Mouse (Mus musculus): Measurements from ENCODE around the gene Vmn2r89.
"Not testable (repeated sequence)": the region's sequence is repeated elsewhere in the genome, so short reads cannot be mapped to it uniquely, and the experiment has no call there.

Gene Vmn2r89

DNA sequence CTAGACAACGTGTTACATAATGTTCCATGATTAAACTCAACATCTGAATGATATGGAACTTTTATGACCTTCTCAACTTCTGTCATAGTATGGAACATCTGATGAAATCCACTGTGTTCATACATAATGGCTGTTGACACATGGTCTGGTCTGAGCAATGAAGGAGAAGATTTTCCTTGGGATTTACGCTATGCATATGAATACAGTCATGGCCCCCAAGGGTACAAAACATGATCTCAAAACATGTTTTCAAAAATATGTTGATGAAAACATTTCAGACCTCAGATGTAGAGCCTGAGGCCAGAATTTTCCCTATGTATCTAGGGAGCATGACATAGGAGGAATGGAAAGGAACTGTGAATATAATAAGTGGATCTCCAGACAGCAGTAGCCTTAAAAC, at the start of gene Vmn2r89:
Vmn2r89 (plus strand) TSS at position 301 of the 400 bp plus-strand sequence.
- not testable (repeated sequence) for DNase-seq (ENCODE audit: low read depth, low spot score)

DNA sequence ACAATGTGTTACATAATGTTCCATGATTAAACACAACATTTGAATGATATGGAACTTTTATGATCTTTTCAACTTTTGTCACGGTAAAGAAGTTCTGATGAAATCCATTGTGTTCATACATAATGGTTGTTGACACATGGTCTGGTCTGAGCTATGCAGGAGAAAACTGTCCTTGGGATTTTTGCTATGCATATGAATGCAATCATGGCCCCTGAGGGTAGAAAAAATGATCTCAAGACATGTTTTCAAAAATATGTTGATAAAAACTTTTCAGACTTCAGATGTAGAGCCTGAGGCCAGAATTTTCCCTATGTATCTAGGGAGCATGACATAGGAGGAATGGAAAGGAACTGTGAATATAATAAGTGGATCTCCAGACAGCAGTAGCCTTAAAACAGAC, 41.1 kb upstream of the Vmn2r89 start, which contains the start of gene Vmn2r88:
Vmn2r88 (plus strand) TSS at position 301 of the 400 bp plus-strand sequence.
- no peak for DNase-seq (ENCODE audit: low read depth, low spot score)

DNA sequence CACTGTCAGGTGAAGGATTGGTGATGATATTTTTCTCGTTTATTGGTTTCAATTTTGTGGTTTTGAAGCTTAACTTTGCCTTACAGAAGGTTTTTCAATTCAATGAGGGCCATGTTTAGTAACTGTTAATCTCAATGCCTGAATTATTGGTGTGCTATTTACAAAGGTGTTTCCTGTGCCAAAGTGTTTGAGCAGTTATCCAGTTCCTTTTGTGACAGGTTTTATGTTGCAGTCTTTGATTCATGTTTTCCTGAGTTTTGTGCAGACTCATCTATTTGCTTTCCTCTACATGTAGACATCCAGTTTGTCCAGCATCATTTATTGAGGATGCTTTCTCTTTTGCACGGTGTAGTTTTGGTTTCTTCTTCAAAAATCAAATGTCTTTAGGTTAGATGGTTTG, 27.8 kb upstream of the Vmn2r89 start:
- DNase-seq (ENCODE audit: low read depth, low spot score): no peak

DNA sequence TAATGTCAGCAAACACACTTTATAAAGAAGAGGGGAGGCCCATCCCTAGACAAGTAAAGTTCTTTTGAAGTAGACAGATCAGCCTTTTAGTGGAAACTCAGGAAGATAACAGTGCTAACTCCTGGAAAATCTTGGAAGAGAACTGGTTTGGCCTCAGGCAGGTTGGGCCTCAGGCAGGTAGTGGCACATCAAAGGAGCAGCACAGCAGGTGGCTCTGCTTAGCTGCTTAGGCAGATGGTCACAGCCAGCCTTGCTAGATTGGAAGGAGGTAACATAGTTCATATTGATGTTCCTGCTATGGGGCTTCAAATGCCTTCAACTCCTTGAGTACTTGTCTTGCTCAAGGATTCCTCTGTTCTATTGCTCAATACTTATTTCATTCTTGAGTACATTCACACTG, 21.5 kb upstream of the Vmn2r89 start:
- not testable (repeated sequence) for DNase-seq (ENCODE audit: low read depth, low spot score)

DNA sequence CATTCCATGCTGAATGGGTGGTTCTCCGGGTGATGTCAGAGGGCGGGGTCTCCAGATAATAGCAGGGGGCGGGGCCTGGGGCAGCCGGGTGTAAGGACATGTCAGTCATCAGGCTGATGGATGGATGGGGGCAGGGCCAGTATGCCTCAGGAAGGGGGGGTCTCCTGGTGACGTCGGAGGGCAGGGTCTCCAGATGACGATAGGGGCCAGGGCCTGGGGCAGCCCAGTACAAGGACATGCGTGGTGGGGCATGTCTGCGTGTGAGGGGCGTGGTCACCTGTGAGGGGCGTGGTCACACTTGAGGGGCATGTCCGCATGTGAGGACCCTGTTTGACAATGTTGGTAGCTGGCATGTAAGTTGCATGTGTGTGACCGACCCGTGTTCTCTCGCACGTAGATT, 17.1 kb upstream of the Vmn2r89 start:
- DNase-seq (ENCODE audit: low read depth, low spot score): no peak

DNA sequence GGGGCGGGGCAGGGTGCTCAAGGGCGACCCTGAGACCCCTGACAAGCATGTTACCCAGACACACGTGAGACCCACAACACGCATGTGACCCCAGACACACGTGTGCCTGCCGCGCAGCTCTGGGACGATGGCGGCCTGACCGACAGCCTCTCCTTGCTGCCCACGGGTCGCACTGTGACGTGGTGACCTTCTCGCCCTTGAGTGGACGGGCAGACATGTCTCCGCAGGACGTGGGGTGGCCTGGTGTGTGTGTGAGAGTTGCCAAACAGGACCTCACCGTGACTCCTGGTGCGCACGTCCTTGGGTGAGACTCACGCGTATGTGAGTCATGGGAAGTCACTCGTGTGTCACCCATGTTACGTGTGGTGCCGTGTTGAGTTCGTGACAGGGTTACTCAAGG, 16.6 kb upstream of the Vmn2r89 start:
- no peak for DNase-seq (ENCODE audit: low read depth, low spot score)

DNA sequence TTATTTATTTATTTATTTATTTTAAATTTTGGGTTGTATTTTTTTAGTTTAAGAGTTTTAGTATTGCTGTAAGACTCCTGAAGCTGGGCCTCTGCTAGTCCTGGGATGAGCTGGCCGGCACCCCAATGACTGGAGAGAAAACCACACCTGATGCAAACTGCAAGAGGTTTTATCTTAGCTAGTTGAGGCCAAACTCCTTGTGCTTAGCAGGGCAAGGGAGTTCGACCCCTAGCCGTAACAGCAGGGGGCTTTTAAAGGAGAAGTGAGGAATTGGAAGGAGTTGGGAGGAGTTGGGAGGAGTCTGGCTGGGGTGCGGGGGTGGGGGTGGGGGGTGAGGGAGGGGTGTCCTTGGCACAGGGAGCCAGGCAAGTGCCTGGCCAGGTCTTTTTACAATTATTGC, 12.7 kb upstream of the Vmn2r89 start:
- DNase-seq (ENCODE audit: low read depth, low spot score): no peak

DNA sequence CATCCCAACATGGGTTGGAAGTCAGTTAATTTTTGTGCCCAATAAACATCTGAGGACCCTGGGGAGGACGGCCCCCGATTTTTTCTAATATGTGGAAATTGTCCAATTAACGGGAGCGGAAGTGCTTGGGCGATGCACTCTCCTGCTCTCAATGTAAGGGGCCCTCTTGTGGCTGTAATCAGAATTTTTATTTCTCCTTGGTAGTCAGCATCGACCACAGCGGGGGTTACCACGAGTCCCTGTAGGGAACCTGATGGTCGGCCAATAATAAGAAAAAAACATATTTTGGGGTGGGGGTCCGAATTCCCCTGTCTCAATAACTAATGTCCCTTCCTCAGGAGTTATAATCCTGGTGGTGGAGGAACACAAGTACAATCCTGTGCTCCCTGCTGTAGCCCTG, 28.6 kb downstream of the Vmn2r89 start:
- not testable (repeated sequence) for DNase-seq (ENCODE audit: low read depth, low spot score)

DNA sequence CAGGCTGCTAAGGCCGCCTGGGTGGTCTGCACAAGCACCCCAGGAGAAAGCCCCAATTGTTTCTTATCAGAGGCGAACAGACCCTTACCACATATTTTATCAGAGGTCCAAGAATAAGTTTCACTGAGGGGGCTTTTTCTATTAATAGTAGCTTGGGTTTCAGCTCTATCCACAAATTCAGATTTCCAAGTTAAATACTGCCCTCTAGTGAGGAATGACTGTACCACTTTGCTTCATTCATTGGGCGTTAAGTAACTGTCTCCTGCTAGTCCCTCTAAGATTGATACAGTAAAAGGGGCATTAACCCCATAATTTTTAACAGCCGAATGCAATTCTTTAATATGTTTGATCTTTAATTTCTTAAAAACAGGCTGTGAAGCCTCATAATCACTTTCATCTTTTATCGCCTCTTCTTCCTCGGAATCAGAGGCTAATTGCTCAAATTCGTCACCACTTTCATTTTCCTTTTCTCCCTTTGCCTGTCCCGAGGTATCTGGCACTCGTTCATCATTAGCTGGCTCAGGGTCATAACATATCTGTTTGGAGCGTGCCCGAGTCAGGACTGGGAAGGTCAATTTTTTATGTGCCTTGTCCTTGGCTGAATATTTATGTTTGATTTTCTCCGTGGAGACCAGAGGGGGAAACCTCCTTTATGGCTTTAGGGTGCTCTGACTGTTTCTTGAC, 29.8 kb downstream of the Vmn2r89 start:
- DNase-seq (ENCODE audit: low read depth, low spot score): not testable (repeated sequence)

DNA sequence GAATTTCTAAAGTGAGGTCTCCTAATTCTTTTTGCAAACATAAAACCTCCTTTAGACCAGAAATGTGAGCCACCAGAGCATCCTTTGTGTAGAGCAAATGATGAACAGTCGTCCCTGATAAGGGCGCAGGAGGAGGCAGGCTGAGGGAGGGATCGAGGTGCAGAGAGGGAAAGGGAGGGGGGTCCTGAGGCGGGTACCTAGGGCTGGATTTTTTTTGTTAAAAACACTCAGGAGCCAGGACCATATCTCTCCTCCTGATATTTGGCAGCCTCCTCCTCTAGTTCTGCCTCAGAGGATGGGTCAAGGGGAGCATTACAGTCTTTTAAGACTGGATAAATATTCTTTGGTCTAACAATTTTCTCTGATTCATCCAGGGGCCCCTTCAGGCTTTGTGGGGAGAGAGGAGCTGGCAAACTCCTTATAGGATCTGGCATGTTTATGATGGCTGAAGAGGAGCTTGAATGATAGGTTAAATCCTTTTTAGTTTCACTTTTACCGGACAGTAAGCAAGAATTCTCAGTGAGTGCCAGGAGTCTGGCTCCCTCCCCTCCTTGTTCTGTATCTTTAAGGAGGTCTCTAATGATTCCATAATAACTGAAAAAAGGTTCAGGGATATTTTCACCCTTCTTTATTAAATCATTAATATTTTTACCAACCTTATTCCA, 30.5 kb downstream of the Vmn2r89 start:
- DNase-seq (ENCODE audit: low read depth, low spot score): no peak

DNA sequence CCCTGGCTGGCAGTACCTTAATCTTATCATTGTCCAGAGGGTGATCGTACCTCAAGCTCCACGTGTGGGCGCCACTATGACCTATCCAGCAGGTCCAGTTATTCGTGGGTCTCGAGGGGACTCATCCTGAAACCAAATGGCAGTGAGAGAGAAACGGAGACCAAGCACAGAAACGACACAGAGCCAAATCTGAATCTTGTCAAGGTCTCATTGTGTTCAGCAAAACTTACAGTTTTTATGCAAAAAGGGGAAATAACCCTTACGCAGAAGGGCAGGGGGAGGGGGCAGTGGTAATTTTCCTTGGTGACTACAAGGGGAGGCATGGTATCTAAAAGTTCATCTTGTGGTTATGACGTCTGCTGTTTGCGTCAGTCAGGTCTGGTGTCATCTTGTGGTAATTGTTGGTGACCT, 31.3 kb downstream of the Vmn2r89 start:
- DNase-seq (ENCODE audit: low read depth, low spot score): not testable (repeated sequence)

DNA sequence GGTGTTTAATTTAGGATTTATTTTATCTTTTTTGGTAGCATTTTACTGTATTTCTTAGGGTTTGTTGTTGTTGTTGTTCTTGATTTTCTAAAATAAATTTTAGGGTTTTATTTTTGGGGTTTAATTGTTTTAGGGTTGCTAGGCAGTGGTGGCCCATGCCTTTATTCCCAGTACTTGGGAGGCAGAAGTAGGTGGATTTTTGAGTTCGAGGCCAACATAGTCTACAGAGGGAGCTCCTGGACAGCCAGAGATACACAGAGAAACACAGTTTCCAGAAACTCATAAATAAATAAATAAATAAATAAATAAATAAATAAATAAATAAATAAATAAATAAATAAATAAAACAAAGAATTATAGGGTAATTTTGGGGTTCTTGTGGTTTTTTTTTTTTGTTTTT, 32.0 kb downstream of the Vmn2r89 start:
- no peak for DNase-seq (ENCODE audit: low read depth, low spot score)

DNA sequence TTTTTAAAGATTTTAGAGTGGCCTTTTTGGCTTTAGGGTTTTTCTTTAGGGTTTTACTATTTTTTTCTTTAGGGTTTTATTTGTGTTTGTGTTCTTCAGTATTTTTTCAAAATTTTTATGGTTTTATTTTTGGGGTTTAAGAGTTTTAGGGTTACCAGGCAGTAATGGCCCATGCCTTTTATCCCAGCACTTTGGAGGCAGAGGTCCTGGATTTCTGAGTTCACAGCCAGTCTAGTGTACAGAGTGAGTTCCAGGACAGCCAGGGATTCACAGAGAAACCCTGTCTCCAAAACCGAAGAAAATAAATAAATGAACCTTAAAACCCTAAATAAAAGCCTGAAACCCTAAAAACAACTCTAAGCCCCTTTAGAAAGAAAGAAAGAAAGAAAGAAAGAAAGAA, 34.5 kb downstream of the Vmn2r89 start:
- no peak for DNase-seq (ENCODE audit: low read depth, low spot score)

DNA sequence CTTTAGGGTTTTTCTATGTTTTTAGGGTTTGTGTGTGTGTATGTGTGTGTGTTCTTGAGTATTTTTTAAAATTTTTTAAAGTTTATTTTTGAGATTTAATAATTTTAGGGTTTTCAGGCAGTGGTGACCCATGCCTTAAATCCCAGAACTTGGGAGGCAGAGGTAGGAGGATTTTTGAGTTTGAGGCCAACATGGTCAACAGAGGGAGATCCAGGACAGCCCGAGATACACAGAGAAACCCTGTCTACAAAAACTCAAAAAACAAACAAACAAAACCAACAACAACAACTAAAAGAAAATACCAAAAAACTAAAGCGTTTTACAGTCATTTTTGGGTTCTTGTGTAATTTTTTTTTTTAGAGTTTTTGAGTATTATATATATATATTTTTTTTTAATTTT, 44.1 kb downstream of the Vmn2r89 start:
- DNase-seq (ENCODE audit: low read depth, low spot score): no peak

DNA sequence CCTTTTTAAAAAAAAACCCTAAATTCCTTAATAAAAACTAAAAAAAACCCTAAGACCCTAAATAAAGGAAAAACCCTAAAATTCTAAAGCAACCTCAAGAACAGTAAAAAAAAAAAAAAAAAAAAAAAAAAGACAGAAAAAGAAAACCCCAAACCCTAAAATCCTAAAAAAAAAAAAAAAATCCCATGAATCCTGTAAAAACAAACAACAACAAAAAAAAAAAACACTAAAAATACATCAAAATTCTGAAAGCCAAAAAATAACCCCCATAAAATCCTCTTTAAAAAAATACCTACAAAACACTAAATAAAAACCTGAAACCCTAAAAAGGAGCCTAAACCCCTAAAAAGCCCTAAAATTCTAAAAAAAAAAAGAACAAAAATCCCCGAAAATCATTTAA, 45.3 kb downstream of the Vmn2r89 start:
- no peak for DNase-seq (ENCODE audit: low read depth, low spot score)

DNA sequence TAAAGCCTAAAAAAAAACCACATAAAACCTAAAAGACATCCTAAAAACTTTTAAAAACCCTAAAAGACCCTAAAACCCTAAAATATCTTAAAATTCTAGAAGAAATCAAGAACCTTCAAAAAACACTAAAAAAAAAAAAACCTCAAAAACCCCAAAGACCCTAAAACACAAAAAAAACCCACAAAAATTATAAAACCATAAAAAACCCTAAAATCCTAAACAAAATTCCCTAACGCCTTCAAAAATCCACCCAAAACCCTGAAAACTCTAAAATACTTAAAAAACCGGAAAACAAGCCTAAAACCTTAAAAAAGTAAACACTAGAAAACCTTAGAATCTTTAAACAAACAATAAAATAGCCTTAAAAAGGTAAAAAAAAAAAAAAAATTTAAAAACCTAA, 46.3 kb downstream of the Vmn2r89 start:
- DNase-seq (ENCODE audit: low read depth, low spot score): no peak

DNA sequence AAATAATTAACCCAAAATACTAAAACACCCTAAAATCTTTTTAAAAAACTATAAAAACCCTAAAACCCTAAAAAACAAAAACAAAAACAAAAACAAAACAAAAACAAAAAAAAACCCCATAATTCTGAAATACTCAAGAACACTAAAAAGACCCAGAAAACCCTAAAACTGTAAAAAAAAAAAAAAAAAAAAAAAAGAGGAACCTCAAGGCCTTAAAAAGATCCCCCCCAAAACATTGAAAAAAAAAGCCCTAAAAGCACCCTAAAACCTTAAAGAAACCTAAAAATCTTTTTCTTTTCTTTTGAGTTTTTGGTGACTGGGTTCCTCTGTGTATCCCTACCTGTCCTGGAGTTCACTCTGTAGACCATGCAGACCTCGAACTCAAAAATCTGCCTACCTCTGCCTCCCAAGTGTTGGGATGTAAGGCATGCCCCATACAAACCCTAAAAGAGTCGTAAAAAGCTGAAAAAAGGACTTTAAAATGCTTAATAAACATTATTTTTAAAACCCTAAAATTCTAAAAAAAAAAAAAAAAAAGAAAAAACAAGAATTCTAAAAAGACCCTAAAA, 48.1 kb downstream of the Vmn2r89 start:
- DNase-seq (ENCODE audit: low read depth, low spot score): no peak

DNA sequence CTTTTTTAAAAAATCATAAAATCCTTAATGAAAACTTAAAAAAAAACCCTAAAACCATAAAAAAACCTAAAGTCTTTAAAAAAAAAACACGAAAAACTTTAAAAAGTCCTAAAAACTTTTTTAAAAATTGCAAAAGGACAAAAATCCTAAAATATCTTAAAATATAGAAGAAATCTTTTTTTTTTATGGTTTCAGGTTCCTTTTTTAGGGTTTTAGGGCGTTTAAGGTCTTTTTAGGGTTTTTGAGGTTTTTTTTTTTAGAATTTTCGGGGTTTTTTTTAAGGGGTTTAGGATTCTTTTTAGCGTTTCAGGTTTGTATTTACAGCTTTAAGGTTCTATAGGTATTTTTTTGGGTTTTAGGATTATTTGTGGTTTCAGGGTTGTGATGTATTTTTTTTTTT, 48.8 kb downstream of the Vmn2r89 start:
- DNase-seq (ENCODE audit: low read depth, low spot score): no peak

DNA sequence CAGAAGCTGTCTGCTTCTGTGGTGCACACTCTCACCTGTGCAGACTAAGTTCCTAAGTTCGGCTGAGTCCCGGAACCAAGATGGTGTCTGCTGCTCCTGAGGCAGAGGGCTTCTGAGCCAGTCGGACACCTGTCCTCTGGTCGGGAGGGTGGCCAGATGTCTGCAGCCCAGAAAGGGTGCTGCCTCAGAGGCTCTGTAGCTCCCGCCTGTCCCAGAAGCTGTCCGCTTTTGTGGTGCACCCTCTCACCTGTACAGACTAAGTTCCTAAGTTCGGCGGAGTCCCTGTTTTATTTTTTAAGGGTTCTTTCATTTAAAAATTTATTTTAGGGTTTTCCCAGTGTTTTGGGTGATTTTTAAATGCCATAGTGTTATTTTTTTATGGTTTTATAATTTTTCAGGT, 55.8 kb downstream of the Vmn2r89 start:
- DNase-seq (ENCODE audit: low read depth, low spot score): no peak

All from forelimb bud, embryonic 11.5 days (tissue).